ENCODE assay signal across 20 mouse cellular contexts in genomic region chr8:123292785-123293184, GRCm38 (mm10). TPM values are rescaled to one million over a fixed set of nuclear protein-coding genes. Genes with fewer than 3 reads are reported as not detected.
"Had no signal": no experiment of that assay in that cellular context is flagged by ENCODE, and none has a peak within 500 bp of the region (broad histone marks: within the 10 kb centered on the region; RNA-seq: fewer than 3 reads in every experiment).

No protein-coding gene starts in this region.

- DNase-seq: kidney, adult 18-20 months; kidney, postnatal 10 days; liver; lung, adult 2 months; retina, postnatal 1 day; right cerebral cortex, postnatal 25 days; spleen, adult 18-20 months; thymus, postnatal 25 days had no signal

- H3K27me3 ChIP-seq: limb, embryonic 13.5 days; liver, embryonic 15.5 days; megakaryocyte, embryonic 14.5 days; midbrain, embryonic 13.5 days; neural tube, embryonic 13.5 days; stomach, embryonic 15.5 days had no signal

- H3K4me2 ChIP-seq: limb, embryonic 13.5 days; liver, embryonic 15.5 days; midbrain, embryonic 13.5 days; neural tube, embryonic 13.5 days; stomach, embryonic 15.5 days had no signal

- H3K4me1 ChIP-seq: limb, embryonic 10.5 days; limb, embryonic 13.5 days; liver, embryonic 15.5 days; midbrain, embryonic 10.5 days; midbrain, embryonic 13.5 days; neural tube, embryonic 13.5 days; stomach, embryonic 15.5 days had no signal

- H3K27ac ChIP-seq: limb, embryonic 10.5 days; limb, embryonic 13.5 days; liver, embryonic 15.5 days; macrophage; midbrain, embryonic 10.5 days; midbrain, embryonic 13.5 days; neural tube, embryonic 13.5 days; stomach, embryonic 15.5 days had no signal

- H3K9me3 ChIP-seq: limb, embryonic 10.5 days; limb, embryonic 13.5 days; liver, embryonic 15.5 days; megakaryocyte, embryonic 14.5 days; midbrain, embryonic 10.5 days; neural tube, embryonic 13.5 days; stomach, embryonic 15.5 days had no signal

- H3K9ac ChIP-seq: limb, embryonic 13.5 days; liver, embryonic 15.5 days; midbrain, embryonic 13.5 days; neural tube, embryonic 13.5 days; stomach, embryonic 15.5 days had no signal

- H3K4me3 ChIP-seq: limb, embryonic 10.5 days; limb, embryonic 13.5 days; liver, embryonic 15.5 days; megakaryocyte, embryonic 14.5 days; midbrain, embryonic 10.5 days; midbrain, embryonic 13.5 days; myocyte; neural tube, embryonic 13.5 days; stomach, embryonic 15.5 days had no signal

- ATAC-seq: midbrain, embryonic 13.5 days; midbrain, embryonic 16.5 days had no signal

- H3K36me3 ChIP-seq: neural tube, embryonic 13.5 days had no signal

RNA-seq across cellular contexts. Expression of gene Spire2, which starts 39.7 kb away (rescaled TPM):
- total RNA-seq: monocyte, adult 5-6 weeks had no signal
- polyA plus RNA-seq: macrophage had no signal
